Mouse (Mus musculus): ENCODE measurements around the gene Cphx1. TPM values are rescaled to one million over a fixed set of nuclear protein-coding genes. Genes with fewer than 3 reads are reported as not detected.
"Not testable (repeated sequence)": the region's sequence is repeated elsewhere in the genome, so short reads cannot be mapped to it uniquely, and the experiment has no call there.

Gene Cphx1
- polyA plus RNA-seq, 1 experiment from 2014 or later = not detected

DNA sequence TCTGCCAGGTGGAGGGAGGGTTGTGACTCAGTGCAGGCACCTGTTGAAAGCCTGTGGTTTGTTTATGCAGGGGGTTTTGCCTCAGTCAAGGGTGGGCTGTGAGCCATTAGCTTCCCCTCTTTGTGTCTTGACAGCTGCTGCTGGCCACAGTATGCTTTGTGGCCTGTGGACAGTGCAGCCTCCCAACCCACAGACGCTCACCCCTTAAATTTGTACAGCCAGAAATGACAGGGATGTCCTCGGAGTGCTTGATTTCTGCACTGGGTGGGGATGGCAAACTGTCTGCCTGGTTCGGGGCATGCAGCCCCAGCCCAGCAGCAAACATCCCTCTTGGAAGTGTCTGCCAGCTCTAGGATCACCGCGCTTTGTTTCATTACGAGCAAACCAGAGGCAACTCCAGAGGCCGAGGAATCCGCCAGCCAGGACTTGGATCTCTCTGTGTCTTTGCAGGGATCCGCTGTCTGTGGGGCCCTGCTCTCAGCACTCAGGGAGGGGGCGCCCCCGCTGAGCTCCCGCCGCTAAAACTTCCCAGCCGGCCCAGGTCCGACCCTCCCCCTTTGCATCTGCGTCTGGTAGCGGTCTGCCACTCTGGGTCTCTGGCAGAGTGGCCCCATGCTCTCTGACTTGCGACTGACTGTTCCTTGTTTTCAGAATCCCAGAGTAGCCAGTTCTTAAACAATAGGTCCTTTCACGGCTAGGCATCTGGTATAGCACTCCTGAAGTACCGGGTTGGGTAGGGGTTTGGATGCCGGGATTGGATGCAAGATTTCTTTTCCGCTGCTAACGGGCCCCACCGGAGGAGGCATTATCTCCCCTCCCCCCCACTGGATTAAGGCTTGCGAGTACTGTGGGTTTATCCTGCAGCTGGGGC is 40.5 kb downstream of the Cphx1 start, which contains the start of gene Duxbl1:
Gene Duxbl1 (plus strand): TSS at position 207 of the 871 bp plus-strand sequence.
- H3K4me3 ChIP-seq = peak within 1 kb of the TSS; percentile 27
- not testable (repeated sequence) for H3K9ac ChIP-seq, H3K27me3 ChIP-seq, H3K4me1 ChIP-seq, H3K9me3 ChIP-seq, H3K36me3 ChIP-seq
- ATAC-seq (ENCODE audit: insufficient number of reproducible peaks, low FRiP score, low TSS enrichment, low read depth) = peak; percentile 79; the same call in 1 of the 2 replicates
- 0 out of 2 replicates have a peak within 1 kb of the TSS, but pooled peaks have one; percentile 35 for H3K4me2 ChIP-seq
- no CpG with 5 or more reads among the region's 25 CpGs for WGBS
- peak within 1 kb of the TSS; percentile 73; the same call in 1 of the 2 replicates for H3K27ac ChIP-seq

- H3K9ac ChIP-seq; H3K27me3 ChIP-seq; H3K36me3 ChIP-seq; ATAC-seq (ENCODE audit: insufficient number of reproducible peaks, low FRiP score, low TSS enrichment, low read depth); H3K9me3 ChIP-seq; H3K4me1 ChIP-seq: not testable (repeated sequence)
- H3K4me2 ChIP-seq = 0 out of 2 replicates have a peak overlapping the region, but pooled peaks have one; percentile 35
- WGBS = under 1% methylated on average over 8 of the region's 13 CpGs
- peak overlapping the region; percentile 73; the same call in 1 of the 2 replicates for H3K27ac ChIP-seq
- H3K4me3 ChIP-seq = peak overlapping the region; percentile 27
Observed at GRCm38 (mm10) chr14:25979242-25979941, 41.3 kb downstream of the Cphx1 start.

DNA sequence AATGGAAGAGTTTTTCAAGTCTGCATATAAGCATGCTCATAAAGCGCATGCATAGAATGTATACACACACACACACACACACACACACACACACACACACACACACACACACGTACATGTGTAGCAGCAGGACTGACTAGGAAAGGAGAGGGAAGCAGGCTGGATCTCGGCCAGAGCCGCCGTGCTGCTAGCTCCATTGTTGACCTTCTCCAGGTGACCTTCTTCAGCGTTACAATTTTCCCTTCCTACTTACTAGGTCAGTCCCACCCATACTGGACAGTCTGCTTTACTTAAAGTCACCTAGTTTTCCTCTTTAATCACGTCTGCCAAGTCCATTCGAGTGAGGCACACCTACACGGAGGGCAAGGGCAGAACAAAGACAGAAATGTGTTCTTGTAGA is 43.8 kb downstream of the Cphx1 start:
- not testable (repeated sequence) for H3K27me3 ChIP-seq; H3K27ac ChIP-seq; H3K4me2 ChIP-seq; H3K9me3 ChIP-seq; H3K4me3 ChIP-seq; H3K9ac ChIP-seq; H3K4me1 ChIP-seq; H3K36me3 ChIP-seq; ATAC-seq (ENCODE audit: insufficient number of reproducible peaks, low FRiP score, low TSS enrichment, low read depth)
- WGBS = 53% methylated on average over 6 of the region's 9 CpGs

Other genes with a start within 250 kb of the Cphx1 start
- gene Ppif, start 244.2 kb upstream of the Cphx1 start, polyA plus RNA-seq (2015; fragmentation: Nextera tagmentation; extraction: Ambion mirVana) = 26.4 and 32.1 TPM in 2 replicates
- 31.6 and 35.4 TPM in 2 replicates for gene Zcchc24, start 169.3 kb upstream of the Cphx1 start, polyA plus RNA-seq (2015; fragmentation: Nextera tagmentation; extraction: Ambion mirVana)
- 20.9 and 28.6 TPM in 2 replicates for gene Anxa11, start 96.1 kb upstream of the Cphx1 start, polyA plus RNA-seq (2015; fragmentation: Nextera tagmentation; extraction: Ambion mirVana)
- gene Plac9a, start 35.2 kb upstream of the Cphx1 start, polyA plus RNA-seq (2015; fragmentation: Nextera tagmentation; extraction: Ambion mirVana) = 2.5 TPM in 1 of 2 replicates, not detected in the other
- 2.9 and 4.2 TPM in 2 replicates for gene Tmem254a, start 10.6 kb upstream of the Cphx1 start, polyA plus RNA-seq (2015; fragmentation: Nextera tagmentation; extraction: Ambion mirVana)
- 0.88 and 2.6 TPM in 2 replicates for gene Duxbl1, start 40.3 kb downstream of the Cphx1 start, polyA plus RNA-seq (2015; fragmentation: Nextera tagmentation; extraction: Ambion mirVana)
- 52.7 and 64.5 TPM in 2 replicates for gene Gm9780, start 104.4 kb downstream of the Cphx1 start, polyA plus RNA-seq (2015; fragmentation: Nextera tagmentation; extraction: Ambion mirVana)
- gene Tmem254c, start 129.1 kb downstream of the Cphx1 start, polyA plus RNA-seq (2015; fragmentation: Nextera tagmentation; extraction: Ambion mirVana) = 51.6 and 55.0 TPM in 2 replicates
- not detected in 2 replicates for gene Cphx2, start 143.2 kb downstream of the Cphx1 start, polyA plus RNA-seq (2015; fragmentation: Nextera tagmentation; extraction: Ambion mirVana)
- not detected in 2 replicates for gene Cphx3, start 144.0 kb downstream of the Cphx1 start, polyA plus RNA-seq (2015; fragmentation: Nextera tagmentation; extraction: Ambion mirVana)
- gene Duxbl2, start 180.0 kb downstream of the Cphx1 start, polyA plus RNA-seq (2015; fragmentation: Nextera tagmentation; extraction: Ambion mirVana) = not detected in 2 replicates
- gene Plac9b, start 244.2 kb downstream of the Cphx1 start, polyA plus RNA-seq (2015; fragmentation: Nextera tagmentation; extraction: Ambion mirVana) = 44.3 and 52.3 TPM in 2 replicates